9 mouse cellular contexts compared by ENCODE assay signal in genomic region chr15:86090578-86090977, GRCm38 (mm10). TPM values are rescaled to one million over a fixed set of nuclear protein-coding genes. Genes with fewer than 3 reads are reported as not detected.
DNase-seq lines count a peak whose midpoint lies in the region; ATAC-seq and TF ChIP-seq lines count a peak whose summit lies in the region.
"Had no signal": no experiment of that assay in that cellular context is flagged by ENCODE, and none has a peak within 500 bp of the region (broad histone marks: within the 10 kb centered on the region; RNA-seq: fewer than 3 reads in every experiment).

No protein-coding gene starts in this region.

- H3ac ChIP-seq in myocyte (ENCODE audit: control insufficient read depth, insufficient read length), result no peak overlapping the region

- peak overlapping the region; percentile 57 for H3K27ac ChIP-seq in cerebellum, adult 2 months (ENCODE audit: insufficient read depth, low read length)
- H3K27ac ChIP-seq in kidney, embryonic 16.5 days (ENCODE audit: low read length), result peak overlapping the region; percentile 92
- peak overlapping the region; percentile 76 for H3K27ac ChIP-seq in heart, embryonic 15.5 days

- peaks cover 30% of the 10 kb centered on the region for H3K79me2 ChIP-seq in myocyte (ENCODE audit: control insufficient read depth, insufficient read depth)

- H3K9ac ChIP-seq in kidney, embryonic 16.5 days (replicated peaks; ENCODE audit: low read length), result 0 out of 2 replicates have a peak overlapping the region, but pooled peaks have one; percentile 9
- no peak overlapping the region for H3K9ac ChIP-seq in heart, embryonic 15.5 days

- no peaks in the 10 kb centered on the region for H3K27me3 ChIP-seq in cerebellum, adult 2 months (ENCODE audit: control insufficient read depth, insufficient read depth, low read length)
- no peaks in the 10 kb centered on the region for H3K27me3 ChIP-seq in kidney, embryonic 16.5 days (ENCODE audit: insufficient read depth, low read length)
- H3K27me3 ChIP-seq in heart, embryonic 15.5 days, result no peaks in the 10 kb centered on the region
- no peaks in the 10 kb centered on the region for H3K27me3 ChIP-seq in myocyte (ENCODE audit: control insufficient read depth, insufficient read depth, insufficient read length)
- H3K27me3 ChIP-seq: Patski had no signal

- no peak overlapping the region for H3K4me3 ChIP-seq in cerebellum, adult 2 months (replicated peaks; ENCODE audit: insufficient read depth, low read depth, low read length)
- H3K4me3 ChIP-seq in kidney, embryonic 16.5 days (ENCODE audit: low read length), result no peak overlapping the region
- H3K4me3 ChIP-seq in heart, embryonic 15.5 days, result no peak overlapping the region
- no peak overlapping the region for H3K4me3 ChIP-seq in myocyte

- H3K4me2 ChIP-seq in kidney, embryonic 16.5 days (replicated peaks; ENCODE audit: low read depth, low read length), result no peak overlapping the region; the same call in 1 of the 2 replicates
- no peak overlapping the region for H3K4me2 ChIP-seq in heart, embryonic 15.5 days
- peak overlapping the region; percentile 68 for H3K4me2 ChIP-seq in myocyte (ENCODE audit: low read depth)

- ATAC-seq in kidney, embryonic 16.5 days (ENCODE audit: low FRiP score, low TSS enrichment), result no peak
- no peak for ATAC-seq in heart, embryonic 15.5 days (replicated peaks; ENCODE audit: insufficient number of reproducible peaks, insufficient read depth, low FRiP score, low read depth)

- 0 out of 2 replicates have a peak, but pooled peaks cover 2% of the 10 kb centered on the region for H3K36me3 ChIP-seq in kidney, embryonic 16.5 days (ENCODE audit: insufficient read depth, low read length)
- peaks cover 5% of the 10 kb centered on the region; the same call in 1 of the 2 replicates for H3K36me3 ChIP-seq in heart, embryonic 15.5 days
- H3K36me3 ChIP-seq in myocyte (ENCODE audit: control insufficient read depth, insufficient read depth), result peaks cover 11% of the 10 kb centered on the region

- DNase-seq in cerebellum, adult 2 months, result no peak
- no peak for DNase-seq in cerebellum, adult 8-10 months
- no peak for DNase-seq in kidney, adult 8-10 months
- no peak for DNase-seq in adrenal gland, adult 18-20 months (ENCODE audit: low spot score in 2 of 2)
- DNase-seq in left cerebral cortex, adult 8-10 months (ENCODE audit: low spot score in 2 of 2), result no peak

- H3K4me1 ChIP-seq in cerebellum, adult 2 months (ENCODE audit: control insufficient read depth, insufficient read depth, low read length), result peaks cover 72% of the 10 kb centered on the region
- H3K4me1 ChIP-seq in kidney, embryonic 16.5 days (ENCODE audit: insufficient read depth, low read length), result peaks cover 77% of the 10 kb centered on the region
- H3K4me1 ChIP-seq in heart, embryonic 15.5 days (replicated peaks), result peaks cover 74% of the 10 kb centered on the region

- 46% methylated on average over 8 of the region's 8 CpGs for WGBS in cerebellum, adult 2 months
- 71% methylated on average over 8 of the region's 8 CpGs for WGBS in kidney, embryonic 16.5 days
- 79% methylated on average over 8 of the region's 8 CpGs for WGBS in heart, embryonic 15.5 days

- H3K9me3 ChIP-seq in kidney, embryonic 16.5 days (ENCODE audit: low read length), result no peaks in the 10 kb centered on the region
- H3K9me3 ChIP-seq in heart, embryonic 15.5 days (replicated peaks), result no peaks in the 10 kb centered on the region

- no peak for TF ChIP-seq POLR2A in cerebellum, adult 2 months (IDR thresholded peaks at IDR 0.05; ENCODE audit: borderline replicate concordance, insufficient read depth, low read length)
- TF ChIP-seq POLR2A in myocyte (IDR thresholded peaks at IDR 0.05; ENCODE audit: insufficient read length, low read depth), result no peak

- no peak for TF ChIP-seq CTCF in cerebellum, adult 2 months (IDR thresholded peaks at IDR 0.05; ENCODE audit: borderline replicate concordance, insufficient read depth, low read depth, low read length)

TF ChIP-seq in myocyte, 11 proteins besides CTCF, POLR2A, EP300 and RAD21:
- no peak for TF ChIP-seq E2F4 (IDR thresholded peaks at IDR 0.05; ENCODE audit: insufficient read depth)
- no peak for TF ChIP-seq REST (IDR thresholded peaks at IDR 0.05; ENCODE audit: insufficient read depth, insufficient read length)
- TF ChIP-seq TCF3 (IDR thresholded peaks at IDR 0.05; ENCODE audit: insufficient read length, low read depth), result no peak
- no peak for TF ChIP-seq CEBPB (IDR thresholded peaks at IDR 0.05; ENCODE audit: insufficient read depth, poor library complexity, severe bottlenecking)
- no peak for TF ChIP-seq MAX (IDR thresholded peaks at IDR 0.05; ENCODE audit: low read depth)
- TF ChIP-seq MYOD1 (IDR thresholded peaks at IDR 0.05; ENCODE audit: control insufficient read depth in 1 of 3, insufficient read length in 2 of 3, low read depth in 2 of 3), result no peak
- no peak for TF ChIP-seq TCF12 (IDR thresholded peaks at IDR 0.05; ENCODE audit: insufficient read depth, poor library complexity, severe bottlenecking)
- no peak for TF ChIP-seq USF1 (IDR thresholded peaks at IDR 0.05; ENCODE audit: low read depth)
- TF ChIP-seq SRF (IDR thresholded peaks at IDR 0.05; ENCODE audit: control insufficient read depth, insufficient read length, low read depth), result no peak
- TF ChIP-seq POLR2AphosphoS2 (IDR thresholded peaks at IDR 0.05; ENCODE audit: insufficient read length, low read depth), result no peak
- TF ChIP-seq MYOG (IDR thresholded peaks at IDR 0.05; ENCODE audit: control insufficient read depth in 1 of 3, insufficient read depth in 1 of 3, insufficient read length in 2 of 3, low read depth in 2 of 3), result no peak

RNA-seq across cellular contexts. Expression of gene Gramd4, which starts 33.1 kb away (rescaled TPM):
- 36.0 and 40.4 TPM in 2 replicates for polyA plus RNA-seq in cerebellum, adult 2 months (2012; rRNA removed)
- polyA plus RNA-seq in kidney, embryonic 16.5 days (2015; fragmentation: Nextera tagmentation; extraction: Ambion mirVana), result 12.1 and 14.9 TPM in 2 replicates
- 16.9 and 19.5 TPM in 2 replicates for polyA plus RNA-seq in heart, embryonic 15.5 days (2015; fragmentation: Nextera tagmentation; extraction: Ambion mirVana)
- polyA plus RNA-seq in myocyte (2012; fragmentation: generic; extraction: Trizol), result 15.0 TPM
- total RNA-seq in adrenal gland, adult 18-20 months (2021), result 10 to 100 TPM; 12.7 to 14.6 TPM
- 10 to 100 TPM; 31.1 to 39.9 (median 34.5) TPM for total RNA-seq in left cerebral cortex, adult 8-10 months (2022)

RNA-seq across cellular contexts. Expression of gene Celsr1, which starts 57.0 kb away (rescaled TPM):
- polyA plus RNA-seq in cerebellum, adult 2 months (2012; rRNA removed), result 0.49 and 0.60 TPM in 2 replicates
- 3.5 and 3.9 TPM in 2 replicates for polyA plus RNA-seq in kidney, embryonic 16.5 days (2015; fragmentation: Nextera tagmentation; extraction: Ambion mirVana)
- 1.1 and 2.1 TPM in 2 replicates for polyA plus RNA-seq in heart, embryonic 15.5 days (2015; fragmentation: Nextera tagmentation; extraction: Ambion mirVana)
- 0.06 TPM for polyA plus RNA-seq in myocyte (2012; fragmentation: generic; extraction: Trizol)
- 1 to 10 TPM; 2.9 to 3.7 TPM for total RNA-seq in adrenal gland, adult 18-20 months (2021)
- 1 to 10 TPM; 5.5 to 6.9 (median 6.2) TPM for total RNA-seq in left cerebral cortex, adult 8-10 months (2022)
